Mouse (Mus musculus): ENCODE data around the gene Rad52.

The Rad52 gene

GRCm38 (mm10) chr6:119902204-119903080 lies at the start of gene Rad52:
Rad52 (plus strand) TSS chr6:119902698.
- DNase-seq, result peak; percentile 87

GRCm38 (mm10) chr6:119854156-119854555 lies 48.3 kb upstream of the Rad52 start:
- no peak for DNase-seq

GRCm38 (mm10) chr6:119855471-119855870 lies 47.0 kb upstream of the Rad52 start:
- DNase-seq, result no peak

DNA sequence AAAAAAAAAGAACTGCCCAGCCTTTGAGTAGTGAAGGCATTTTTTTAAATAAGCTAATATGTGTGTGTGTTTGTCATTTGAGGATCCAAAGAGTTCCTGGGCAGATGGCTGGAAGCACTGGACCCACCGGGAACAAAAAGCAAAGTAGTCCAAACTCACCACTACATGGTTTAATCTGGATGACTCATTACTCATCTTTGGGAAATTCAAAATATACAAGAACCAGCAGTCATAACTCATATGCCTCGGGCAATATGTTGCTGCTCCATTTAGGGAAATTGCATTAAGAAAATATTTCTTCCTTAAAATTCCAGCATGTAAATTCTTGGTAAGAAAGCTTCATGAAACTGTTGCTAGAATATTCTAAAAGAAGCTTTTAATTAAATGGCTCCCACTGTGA lies 42.3 kb upstream of the Rad52 start:
- DNase-seq, result no peak

- DNase-seq, result no peak
Measured at GRCm38 (mm10) chr6:119861519-119861918, 41.0 kb upstream of the Rad52 start.

GRCm38 (mm10) chr6:119864341-119865034 lies 38.0 kb upstream of the Rad52 start:
- peak; percentile 97 for DNase-seq

DNA sequence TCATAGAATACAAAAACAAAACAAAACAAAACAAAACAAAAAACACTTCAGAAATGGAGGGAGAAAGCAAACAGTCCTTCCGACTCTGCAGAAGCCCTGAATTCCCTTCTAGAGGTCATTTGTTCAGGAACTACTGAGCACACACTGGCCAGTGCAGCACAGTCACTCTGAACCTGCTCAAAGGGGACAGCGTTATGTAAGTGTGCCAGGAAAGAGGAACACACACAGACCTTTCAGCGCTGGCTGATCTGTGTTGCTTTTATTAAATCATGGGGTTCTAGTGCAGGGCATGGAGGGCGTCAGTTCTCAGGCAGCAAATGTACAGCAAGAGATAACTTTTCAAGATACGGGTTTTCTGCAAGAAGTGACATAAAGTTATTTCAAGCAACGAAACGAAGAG lies 19.3 kb upstream of the Rad52 start:
- no peak for DNase-seq

DNA sequence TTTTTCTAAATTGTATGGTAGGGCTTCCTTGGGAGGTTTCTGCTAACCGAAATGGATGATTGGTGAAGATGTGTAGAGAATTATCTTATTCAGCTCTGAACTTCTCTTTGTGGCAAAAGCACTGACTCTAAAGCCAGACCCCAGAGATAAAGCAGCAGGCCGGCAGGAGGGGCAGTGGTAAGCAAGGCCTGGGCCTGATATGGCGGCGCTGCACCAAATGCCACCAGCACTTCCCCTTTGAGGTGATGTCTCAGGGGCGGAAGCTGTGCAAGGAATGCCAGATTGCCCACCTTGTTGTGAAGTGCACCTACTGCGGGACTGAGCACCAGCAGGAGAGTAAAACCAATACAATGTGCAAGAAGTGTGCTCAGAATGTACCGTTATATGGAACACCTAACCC lies 9.8 kb upstream of the Rad52 start:
- DNase-seq, result no peak

DNA sequence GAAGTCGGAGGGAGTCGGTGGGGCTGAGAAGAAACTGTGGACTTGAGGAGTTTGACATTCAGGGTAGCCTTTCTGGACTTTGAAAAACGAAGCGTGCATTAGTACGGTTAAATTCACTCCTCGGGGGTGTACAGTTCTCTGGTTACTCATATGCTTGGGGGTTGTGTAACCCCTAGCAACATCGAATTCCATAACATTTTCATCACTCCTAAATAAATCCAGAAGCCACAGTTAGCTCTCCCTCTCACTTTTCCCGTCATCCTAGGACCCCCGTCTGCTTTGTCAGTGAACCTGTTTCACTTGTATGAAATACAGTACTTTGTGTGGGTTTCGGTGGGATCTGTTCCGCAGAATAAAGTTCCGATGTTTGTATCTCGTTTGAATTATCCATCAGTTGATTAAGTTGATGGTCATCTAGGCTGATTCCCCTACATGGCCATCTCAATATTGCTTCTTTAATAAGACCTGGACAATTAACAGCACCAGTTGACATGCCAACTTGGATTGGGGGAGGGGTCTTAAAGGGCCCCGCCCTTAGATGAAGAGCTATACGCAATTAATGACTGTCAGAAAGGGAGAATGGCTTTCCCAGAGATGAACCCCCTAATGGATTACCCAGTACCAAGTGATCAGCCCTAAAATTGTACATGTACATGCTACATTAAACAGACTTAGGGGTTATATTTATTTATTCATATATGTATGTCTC lies 737 bp downstream of the Rad52 start:
- DNase-seq, result no peak

DNA sequence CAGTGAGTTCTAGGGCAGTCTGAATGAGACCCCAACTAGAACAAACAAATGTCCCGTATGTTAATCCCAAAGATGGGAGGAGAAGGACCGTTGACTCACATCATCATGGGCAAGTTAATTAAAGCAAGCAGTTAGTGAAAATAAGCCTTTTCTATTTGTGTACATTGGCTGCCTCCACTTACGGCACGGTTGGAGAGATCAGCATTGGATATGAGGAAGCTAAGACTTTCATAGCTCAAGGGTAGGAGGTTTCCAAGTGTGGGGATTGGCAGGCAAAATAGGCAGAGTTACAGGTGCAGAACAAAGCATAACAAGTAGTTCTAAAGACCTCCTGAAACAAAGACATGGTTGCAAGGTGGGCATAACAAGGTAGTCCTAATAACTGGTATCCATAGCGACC lies 3.0 kb downstream of the Rad52 start:
- DNase-seq, result no peak

- no peak for DNase-seq
Measured at GRCm38 (mm10) chr6:119912046-119912445, 9.5 kb downstream of the Rad52 start.

DNA sequence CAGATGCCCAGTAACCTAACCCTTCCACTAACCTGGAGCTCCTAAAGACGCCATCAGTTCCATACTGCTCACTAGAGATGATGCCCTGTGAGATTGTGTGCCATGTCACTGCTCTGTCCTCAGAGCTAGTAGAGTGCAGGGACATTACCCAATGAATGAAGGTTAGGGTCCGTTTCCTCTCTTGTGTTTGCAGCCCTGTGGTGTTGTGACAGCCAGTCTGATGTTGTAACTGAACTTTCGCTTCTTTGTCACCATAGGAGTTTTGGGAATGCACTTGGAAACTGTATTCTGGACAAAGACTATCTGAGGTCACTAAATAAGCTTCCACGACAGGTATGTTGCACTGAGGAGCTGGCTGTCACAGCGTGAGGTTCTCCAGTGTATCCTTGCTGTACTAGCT lies 13.2 kb downstream of the Rad52 start:
- DNase-seq, result no peak

DNA sequence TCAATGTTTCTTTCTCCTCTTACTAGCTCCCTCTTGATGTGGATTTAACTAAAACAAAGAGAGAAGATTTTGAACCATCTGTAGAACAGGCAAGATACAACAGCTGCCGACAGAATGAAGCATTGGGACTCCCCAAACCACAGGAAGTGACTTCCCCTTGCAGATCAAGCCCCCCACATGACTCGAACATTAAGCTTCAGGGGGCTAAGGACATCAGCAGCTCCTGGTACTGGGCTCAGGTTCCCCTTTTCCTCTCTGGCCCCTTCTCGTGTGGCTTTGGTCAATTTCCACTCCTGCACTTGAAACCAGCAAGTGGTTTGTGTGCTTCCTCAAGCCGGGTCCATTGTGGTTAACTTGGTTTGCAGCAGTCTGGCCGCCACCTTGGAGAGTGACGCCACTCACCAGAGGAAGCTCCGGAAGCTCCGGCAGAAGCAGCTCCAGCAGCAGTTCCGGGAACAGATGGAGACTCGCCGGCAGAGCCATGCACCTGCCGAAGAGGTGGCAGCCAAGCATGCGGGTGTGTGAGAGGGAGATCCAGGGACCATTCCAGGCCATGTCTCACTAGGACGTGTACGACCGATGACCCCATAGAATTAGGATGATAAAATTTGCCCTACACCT lies 16.2 kb downstream of the Rad52 start:
- DNase-seq, result peak; percentile 71

- DNase-seq, result no peak
Measured at GRCm38 (mm10) chr6:119922136-119922535, 19.6 kb downstream of the Rad52 start.

DNA sequence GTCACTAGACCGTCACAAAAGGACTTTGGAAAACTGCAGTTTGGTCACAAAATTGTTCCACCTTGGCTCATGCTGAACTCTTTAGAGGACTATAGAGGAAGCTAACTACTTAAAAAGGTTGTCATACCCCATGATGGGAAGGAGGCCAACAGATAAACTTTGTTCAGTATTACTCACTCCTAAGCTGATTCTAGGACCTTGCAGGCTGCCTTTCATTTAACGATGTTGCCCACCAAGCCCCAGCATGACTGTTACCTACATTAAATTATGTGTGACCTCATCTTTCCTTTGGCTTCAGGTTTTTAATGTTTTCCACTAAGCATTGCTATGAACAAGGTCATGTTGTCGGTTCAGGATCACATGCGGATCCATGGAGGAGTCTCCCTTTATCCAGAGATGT lies 20.0 kb downstream of the Rad52 start:
- no peak for DNase-seq

- no peak for DNase-seq
Measured at GRCm38 (mm10) chr6:119924235-119925005, 21.9 kb downstream of the Rad52 start.

Measured in cerebellum, adult 8-10 months (tissue).